Mouse (Mus musculus) granulocyte monocyte progenitor cell, adult 5-6 weeks (primary cell): ENCODE measurements around the gene Rsph9. TPM values are rescaled to one million over a fixed set of nuclear protein-coding genes. Genes with fewer than 3 reads are reported as not detected.
A peak's percentile ranks its signal among the peaks of the same experiment; 100 is the strongest.

Experiments used
- ATAC-seq: replicated peaks from 2 replicates; pipeline ENCODE4 v1.8.0; 2016; ENCODE audit warnings: mild to moderate bottlenecking, moderate TSS enrichment, inconsistent platforms; ENCODE audit not compliant: poor library complexity, severe bottlenecking
- total RNA-seq, 2 experiments: library from RNA; stranded (forward) in 1 of 2; stranded (reverse) in 1 of 2; fragments of 200-712, 200-1000 nt in 1 of 2; fragments of >200 nt in 1 of 2; fragmentation: Nextera tagmentation in 1 of 2; gene quantifications; 2 replicates each; pipeline ENCODE4 v1.2.3; 2014 to 2017

Gene Rsph9
- not detected in 2 replicates for total RNA-seq (2014; fragmentation: Nextera tagmentation)
- not detected in 2 replicates for total RNA-seq (2017)

DNA sequence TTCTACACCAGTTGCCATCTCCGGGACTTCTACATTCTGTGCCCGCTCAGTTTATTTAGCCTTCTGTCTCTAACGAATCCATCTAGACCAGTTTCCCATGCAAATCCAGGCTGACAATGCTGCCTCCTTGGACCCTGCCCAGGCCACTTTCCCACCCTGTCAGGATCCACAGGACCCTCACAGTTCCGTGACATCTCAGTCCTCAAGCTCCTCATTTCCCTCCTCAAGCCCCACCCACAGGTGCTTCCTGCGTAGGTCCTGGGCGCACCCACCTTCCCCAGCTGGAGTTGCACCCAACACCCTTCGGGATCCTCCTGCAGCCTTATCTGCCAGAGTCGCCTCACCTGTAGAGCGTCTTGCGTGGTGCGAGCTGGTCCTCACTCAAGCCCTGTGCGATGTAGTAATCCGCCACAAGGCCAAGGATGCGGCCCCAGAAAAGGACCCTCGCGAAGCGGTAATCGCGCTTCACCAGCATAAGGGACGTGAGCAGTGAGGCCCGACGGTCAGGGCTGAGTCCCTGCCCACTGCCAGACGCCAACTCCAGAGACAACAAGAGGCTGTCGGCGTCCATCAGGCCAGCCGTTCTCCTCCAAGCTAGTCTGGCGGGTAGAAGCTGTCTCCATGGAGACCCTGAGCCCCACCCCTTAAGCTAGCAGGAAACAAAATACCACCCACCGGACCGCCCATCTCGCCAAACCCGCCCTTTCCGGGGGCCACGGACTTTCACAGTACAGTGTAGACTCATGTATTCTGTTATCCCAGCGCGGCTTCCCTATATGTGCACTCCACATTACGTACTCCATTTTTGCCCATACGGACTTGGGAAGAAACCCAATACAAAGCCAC is at the start of gene Rsph9:
TSS of gene Rsph9 (minus strand) at position 639 of the 846 bp plus-strand sequence.
- ATAC-seq = peak; percentile 89

DNA sequence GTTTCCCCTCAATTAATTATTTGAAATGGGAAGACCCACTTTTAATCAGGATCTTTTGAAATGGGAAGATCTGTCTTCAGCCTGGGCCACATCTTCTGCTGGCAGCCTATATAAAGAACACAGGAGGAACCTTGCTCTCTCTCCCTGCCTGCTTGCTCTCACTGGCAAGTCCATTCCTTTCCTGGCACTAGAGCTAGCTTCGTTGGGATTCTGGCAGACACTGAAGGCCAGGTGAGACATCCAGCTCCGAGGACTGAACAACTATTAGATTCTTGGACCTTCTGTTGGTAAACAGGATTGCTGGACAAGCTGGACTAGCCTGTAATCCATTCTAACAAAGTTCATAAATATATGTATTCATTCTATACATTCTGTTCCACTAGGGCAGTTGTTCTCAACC is 44.8 kb upstream of the Rsph9 start:
- no peak for ATAC-seq

GRCm38 (mm10) chr17:46182273-46182672 is 38.3 kb upstream of the Rsph9 start:
- no peak for ATAC-seq

GRCm38 (mm10) chr17:46170538-46170937 is 26.5 kb upstream of the Rsph9 start:
- peak; percentile 62; the same call in 1 of the 2 replicates for ATAC-seq

GRCm38 (mm10) chr17:46168768-46169167 is 24.8 kb upstream of the Rsph9 start:
- ATAC-seq = no peak

- ATAC-seq = no peak
Observed at GRCm38 (mm10) chr17:46168318-46168717, 24.3 kb upstream of the Rsph9 start.

GRCm38 (mm10) chr17:46167014-46167413 is 23.0 kb upstream of the Rsph9 start:
- ATAC-seq = no peak

- ATAC-seq = no peak
Observed at GRCm38 (mm10) chr17:46166270-46166669, 22.3 kb upstream of the Rsph9 start.

GRCm38 (mm10) chr17:46165460-46165859 is 21.4 kb upstream of the Rsph9 start:
- no peak for ATAC-seq

DNA sequence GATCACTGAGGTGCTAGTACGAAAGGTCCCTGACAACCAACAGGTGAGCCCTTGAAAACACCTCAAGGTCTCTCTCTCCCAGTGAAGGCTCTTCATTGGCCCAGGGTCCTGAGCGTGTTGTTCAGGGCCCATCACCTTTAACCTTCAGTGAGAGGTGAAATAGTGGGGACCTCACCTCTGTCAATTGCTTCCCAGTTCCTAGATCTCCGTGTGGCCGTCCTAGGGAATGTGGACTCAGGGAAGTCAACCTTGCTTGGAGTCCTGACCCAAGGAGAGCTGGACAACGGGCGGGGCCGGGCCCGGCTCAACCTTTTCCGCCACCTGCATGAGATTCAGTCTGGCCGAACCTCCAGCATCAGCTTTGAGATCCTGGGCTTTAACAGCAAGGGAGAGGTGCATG is 20.8 kb upstream of the Rsph9 start:
- ATAC-seq = no peak

GRCm38 (mm10) chr17:46164301-46164700 is 20.3 kb upstream of the Rsph9 start:
- no peak for ATAC-seq

DNA sequence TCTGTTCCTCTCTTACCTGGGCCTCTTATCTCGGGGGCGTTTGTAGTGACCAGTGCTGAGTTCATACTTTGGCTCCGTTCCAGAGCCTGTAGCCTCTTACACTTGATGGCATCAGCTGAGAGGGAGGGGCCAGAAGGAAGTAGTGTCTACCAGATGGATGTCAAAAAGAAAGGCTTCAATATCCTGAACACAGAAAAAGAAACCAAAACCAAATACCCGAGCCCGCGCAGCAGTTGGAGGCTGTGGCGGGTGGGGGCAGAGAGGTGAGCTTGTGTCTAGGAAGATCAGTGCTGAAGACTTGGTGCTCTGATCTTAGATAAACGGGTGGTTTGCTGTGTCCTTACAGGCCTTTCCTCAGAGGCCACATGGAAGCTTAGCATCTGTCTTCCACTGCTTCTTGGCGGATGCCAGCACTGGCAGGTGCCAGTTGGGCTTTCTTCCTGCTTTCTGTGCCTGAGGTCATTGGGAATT is 19.0 kb upstream of the Rsph9 start:
- peak; percentile 16 for ATAC-seq

- ATAC-seq = no peak
Observed at GRCm38 (mm10) chr17:46162551-46162950, 18.5 kb upstream of the Rsph9 start.

GRCm38 (mm10) chr17:46161710-46162109 is 17.7 kb upstream of the Rsph9 start:
- ATAC-seq = no peak

DNA sequence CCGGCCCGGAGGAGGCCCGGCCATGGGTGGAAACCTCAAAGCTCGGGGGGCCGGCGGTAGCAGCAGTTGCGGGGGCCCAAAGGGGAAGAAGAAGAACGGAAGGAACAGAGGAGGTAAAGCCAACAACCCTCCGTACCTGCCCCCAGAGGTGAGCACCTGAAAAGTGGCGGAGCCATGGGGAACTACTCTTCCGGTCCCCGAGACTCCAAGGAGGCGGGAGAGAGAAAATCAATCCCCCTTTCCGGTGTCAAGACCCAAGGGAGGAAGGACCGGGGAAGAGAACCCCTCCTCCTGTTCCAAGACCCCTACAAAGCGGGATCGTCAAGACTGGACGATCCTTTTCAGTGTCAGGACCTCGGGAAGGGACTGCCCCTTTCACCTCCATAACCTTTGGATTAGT is 17.2 kb upstream of the Rsph9 start:
- ATAC-seq = no peak

- peak; percentile 86 for ATAC-seq
Observed at GRCm38 (mm10) chr17:46160686-46161085, 16.7 kb upstream of the Rsph9 start, which contains the start of gene Gtpbp2. Gene Gtpbp2, plus strand, starts transcription at chr17:46161032.

DNA sequence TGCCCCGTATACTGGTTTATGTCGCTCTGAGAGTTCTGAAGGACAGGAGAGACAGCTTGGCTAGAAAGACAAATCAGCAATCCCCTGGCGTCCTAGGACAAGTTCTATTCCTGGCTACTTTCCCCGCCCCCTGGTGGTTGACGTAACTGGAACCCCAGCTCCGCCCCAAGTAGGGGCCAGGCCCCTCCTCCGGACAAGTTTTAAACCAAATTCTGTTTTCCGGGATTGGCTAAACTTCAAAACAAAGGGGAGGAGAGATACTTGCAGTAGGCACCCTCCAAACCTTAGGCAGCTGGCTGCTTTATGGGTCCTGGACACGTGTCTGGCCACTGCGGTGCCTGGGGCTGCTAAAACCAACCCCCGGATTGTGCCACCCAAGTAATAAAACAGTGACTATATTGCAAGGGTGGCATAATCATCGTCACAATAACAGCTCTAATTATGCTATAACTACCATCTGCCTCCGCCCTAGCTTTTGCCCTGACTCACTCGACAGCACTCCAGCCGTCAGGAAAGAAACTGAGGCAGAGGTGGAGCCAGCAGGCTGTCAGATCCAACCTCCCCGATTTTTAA is 16.2 kb upstream of the Rsph9 start:
- peak; percentile 63 for ATAC-seq

DNA sequence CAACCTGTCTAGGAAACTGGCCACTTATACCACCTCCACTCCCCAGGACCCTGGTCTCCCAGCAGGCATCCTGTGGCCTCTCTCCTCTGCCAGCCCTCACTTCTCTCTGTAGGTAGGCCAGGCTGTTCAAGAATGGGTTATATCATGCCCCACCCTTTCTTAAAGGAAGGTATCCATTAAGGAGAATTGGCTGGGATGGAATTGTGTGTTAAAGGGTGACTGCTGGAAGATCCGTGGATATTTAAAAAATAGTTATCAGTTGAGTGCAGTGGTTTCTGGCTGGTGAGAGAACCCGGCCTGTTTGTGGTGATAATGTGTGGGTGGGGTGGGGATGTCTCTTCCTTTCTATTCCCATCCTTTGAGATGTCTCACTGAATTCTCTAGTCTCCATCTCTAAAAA is 15.2 kb upstream of the Rsph9 start:
- no peak for ATAC-seq

- ATAC-seq = no peak
Observed at GRCm38 (mm10) chr17:46157131-46157530, 13.1 kb upstream of the Rsph9 start.

- no peak for ATAC-seq
Observed at GRCm38 (mm10) chr17:46156680-46157079, 12.7 kb upstream of the Rsph9 start.

DNA sequence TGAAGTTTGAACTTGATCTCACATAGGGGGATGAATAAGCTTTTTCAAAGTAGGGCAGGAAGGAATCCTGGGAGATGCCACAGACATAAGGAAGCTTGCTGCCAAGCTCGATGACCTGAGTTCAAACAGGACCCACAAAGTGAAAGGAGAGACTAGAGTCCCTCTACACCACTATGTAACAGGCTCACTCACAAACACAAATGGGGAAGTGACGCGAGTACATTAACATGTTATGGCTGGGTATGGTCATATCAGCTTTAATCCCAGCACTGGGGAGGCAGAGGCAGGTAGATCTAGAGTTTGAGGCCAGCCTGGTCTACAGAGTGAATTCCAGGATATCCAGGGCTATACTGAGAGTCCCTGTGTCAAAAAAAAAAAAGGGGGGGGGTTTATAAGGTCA is 10.3 kb upstream of the Rsph9 start:
- peak; percentile 30; the same call in 1 of the 2 replicates for ATAC-seq
